Mouse (Mus musculus): ENCODE results near the gene Prkcd.

Gene Prkcd

GRCm38 (mm10) chr14:30634418-30634817 lies 8.4 kb upstream of the Prkcd start:
- no peak for DNase-seq (ENCODE audit: low spot score)

- DNase-seq (ENCODE audit: low spot score): no peak
These were observed 7.7 kb upstream of the Prkcd start for GRCm38 (mm10) chr14:30633708-30634107.

GRCm38 (mm10) chr14:30631834-30632233 lies 5.8 kb upstream of the Prkcd start:
- DNase-seq (ENCODE audit: low spot score): no peak

GRCm38 (mm10) chr14:30630811-30631576 lies 5.0 kb upstream of the Prkcd start:
- peak; percentile 83 for DNase-seq (ENCODE audit: low spot score)

- no peak for DNase-seq (ENCODE audit: low spot score)
These were observed 3.8 kb upstream of the Prkcd start for GRCm38 (mm10) chr14:30629839-30630238.

- no peak for DNase-seq (ENCODE audit: low spot score)
These were observed 2.2 kb upstream of the Prkcd start for GRCm38 (mm10) chr14:30628235-30628634.

- no peak for DNase-seq (ENCODE audit: low spot score)
These were observed 1.0 kb upstream of the Prkcd start for GRCm38 (mm10) chr14:30626756-30627742.

GRCm38 (mm10) chr14:30625131-30625807 lies 741 bp downstream of the Prkcd start:
- no peak for DNase-seq (ENCODE audit: low spot score)

- DNase-seq (ENCODE audit: low spot score): no peak
These were observed 1.7 kb downstream of the Prkcd start for GRCm38 (mm10) chr14:30624277-30624721.

GRCm38 (mm10) chr14:30622556-30622955 lies 3.5 kb downstream of the Prkcd start:
- DNase-seq (ENCODE audit: low spot score): no peak

- no peak for DNase-seq (ENCODE audit: low spot score)
These were observed 3.9 kb downstream of the Prkcd start for GRCm38 (mm10) chr14:30622130-30622529.

GRCm38 (mm10) chr14:30619982-30620578 lies 5.9 kb downstream of the Prkcd start:
- DNase-seq (ENCODE audit: low spot score): no peak

- no peak for DNase-seq (ENCODE audit: low spot score)
These were observed 7.2 kb downstream of the Prkcd start for GRCm38 (mm10) chr14:30618746-30619275.

GRCm38 (mm10) chr14:30616751-30617150 lies 9.3 kb downstream of the Prkcd start:
- no peak for DNase-seq (ENCODE audit: low spot score)

- DNase-seq (ENCODE audit: low spot score): no peak
These were observed 12.9 kb downstream of the Prkcd start for GRCm38 (mm10) chr14:30612962-30613715.

GRCm38 (mm10) chr14:30612523-30612922 lies 13.5 kb downstream of the Prkcd start:
- peak; percentile 75 for DNase-seq (ENCODE audit: low spot score)

- DNase-seq (ENCODE audit: low spot score): no peak
These were observed 15.1 kb downstream of the Prkcd start for GRCm38 (mm10) chr14:30610940-30611339.

GRCm38 (mm10) chr14:30610304-30610703 lies 15.7 kb downstream of the Prkcd start:
- peak; percentile 71 for DNase-seq (ENCODE audit: low spot score)

GRCm38 (mm10) chr14:30609499-30609898 lies 16.5 kb downstream of the Prkcd start:
- DNase-seq (ENCODE audit: low spot score): no peak

GRCm38 (mm10) chr14:30608176-30608575 lies 17.8 kb downstream of the Prkcd start:
- no peak for DNase-seq (ENCODE audit: low spot score)

GRCm38 (mm10) chr14:30607696-30608095 lies 18.3 kb downstream of the Prkcd start:
- peak; percentile 57 for DNase-seq (ENCODE audit: low spot score)
